Mouse (Mus musculus): Measurements from ENCODE around the gene Mreg. TPM values are rescaled to one million over a fixed set of nuclear protein-coding genes. Genes with fewer than 3 reads are reported as not detected.

Gene Mreg
- polyA plus RNA-seq, 2 experiments = 2.9 to 6.4 TPM

DNA sequence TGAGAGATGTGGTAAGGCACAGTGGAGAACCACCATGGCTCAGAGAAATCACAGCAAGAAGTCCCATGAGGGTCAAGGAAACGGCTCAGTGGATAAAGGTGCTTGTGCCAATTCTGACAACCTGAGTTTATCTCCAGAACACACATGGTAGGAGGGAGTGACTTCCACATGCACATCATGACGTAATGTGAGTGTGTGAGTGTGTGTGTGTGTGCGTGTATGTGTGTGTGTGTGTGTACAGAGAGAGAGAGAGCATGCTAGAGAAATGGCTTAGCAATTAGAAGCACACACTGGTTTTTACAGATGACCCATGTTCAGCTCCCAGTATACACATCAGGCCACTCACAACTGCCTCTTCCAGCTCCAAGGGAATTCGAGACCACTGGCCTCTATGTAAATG is 3.1 kb upstream of the Mreg start:
- no peak overlapping the region for H3K4me2 ChIP-seq (ENCODE audit: low read depth)
- no peaks in the 10 kb centered on the region for H3K9me3 ChIP-seq (ENCODE audit: control insufficient read depth, low read length)
- no peak for TF ChIP-seq EP300 (IDR thresholded peaks at IDR 0.05; ENCODE audit: low read depth)
- TF ChIP-seq CTCF (IDR thresholded peaks at IDR 0.05; ENCODE audit: low read depth) = no peak
- H3K36me3 ChIP-seq (replicated peaks; ENCODE audit: control insufficient read depth, insufficient read depth, low read depth) = no peaks in the 10 kb centered on the region
- H3K27ac ChIP-seq = no peak overlapping the region
- 0 out of 2 replicates have a peak, but pooled peaks have one; percentile 19 for ATAC-seq (ENCODE audit: insufficient read depth)
- DNase-seq (ENCODE audit: low read depth in 3 of 3, low spot score in 3 of 3) = no peak
- peaks cover 0 to 8% of the 10 kb centered on the region in 2 experiments; a peak in 1 of 4 replicates for H3K4me1 ChIP-seq (replicated peaks; ENCODE audit: control insufficient read depth in 2 of 2, insufficient read depth in 2 of 2, low read length in 1 of 2)
- H3K4me3 ChIP-seq (ENCODE audit: insufficient read depth in 1 of 2, low read depth in 2 of 2, low read length in 2 of 2) = no peak overlapping the region
- peaks cover 23% of the 10 kb centered on the region for H3K27me3 ChIP-seq (ENCODE audit: control insufficient read depth, insufficient read depth, low read length)
- H3K9ac ChIP-seq (replicated peaks) = no peak overlapping the region
- WGBS (ENCODE audit: insufficient replicate concordance) = 39% methylated on average over 4 of the region's 4 CpGs

DNA sequence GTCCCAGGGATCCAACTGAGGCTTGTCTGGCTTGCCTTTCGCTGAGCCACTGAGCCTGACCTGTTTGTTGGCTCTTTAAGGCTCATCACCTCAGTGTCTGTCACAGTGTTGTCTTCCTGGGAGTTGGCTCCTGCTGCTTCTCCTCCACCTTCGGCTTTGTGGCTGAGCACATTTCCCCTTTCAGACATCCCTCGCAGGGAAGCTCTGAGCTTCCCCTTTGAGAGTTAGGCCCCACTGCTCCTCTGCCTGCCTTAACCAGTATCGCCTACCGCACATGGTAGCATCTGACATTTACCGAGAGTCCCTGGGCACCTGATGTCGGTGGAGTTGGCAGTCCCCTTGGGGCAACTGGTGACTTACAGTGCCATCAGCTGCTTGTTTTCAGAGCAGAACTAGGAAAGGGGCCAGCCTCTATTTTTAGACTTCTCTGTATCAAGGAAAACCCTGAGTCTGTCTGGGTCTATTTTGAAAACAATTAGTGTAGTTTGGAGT is 2.4 kb upstream of the Mreg start:
- ATAC-seq (ENCODE audit: insufficient read depth) (no peak), DNase-seq (ENCODE audit: low read depth in 3 of 3, low spot score in 3 of 3) (no peak)
- Histone ChIP-seq H3K27me3 (ENCODE audit: control insufficient read depth, insufficient read depth, low read length) (peaks cover 23% of the 10 kb centered on the region), H3K4me3 (ENCODE audit: insufficient read depth in 1 of 2, low read depth in 2 of 2, low read length in 2 of 2) (no peak overlapping the region), H3K36me3 (replicated peaks; ENCODE audit: control insufficient read depth, insufficient read depth, low read depth) (no peaks in the 10 kb centered on the region), H3K4me2 (ENCODE audit: low read depth) (no peak overlapping the region), H3K27ac (no peak overlapping the region), H3K4me1 (replicated peaks; ENCODE audit: control insufficient read depth in 2 of 2, insufficient read depth in 2 of 2, low read length in 1 of 2) (peaks cover 0 to 8% of the 10 kb centered on the region in 2 experiments; a peak in 2 of 4 replicates), H3K9ac (replicated peaks) (no peak overlapping the region), H3K9me3 (ENCODE audit: control insufficient read depth, low read length) (no peaks in the 10 kb centered on the region)
- no peak for TF ChIP-seq EP300 (IDR thresholded peaks at IDR 0.05; ENCODE audit: low read depth)
- no peak for TF ChIP-seq CTCF (IDR thresholded peaks at IDR 0.05; ENCODE audit: low read depth)
- WGBS (ENCODE audit: insufficient replicate concordance) = 21% methylated on average over 7 of the region's 7 CpGs

DNA sequence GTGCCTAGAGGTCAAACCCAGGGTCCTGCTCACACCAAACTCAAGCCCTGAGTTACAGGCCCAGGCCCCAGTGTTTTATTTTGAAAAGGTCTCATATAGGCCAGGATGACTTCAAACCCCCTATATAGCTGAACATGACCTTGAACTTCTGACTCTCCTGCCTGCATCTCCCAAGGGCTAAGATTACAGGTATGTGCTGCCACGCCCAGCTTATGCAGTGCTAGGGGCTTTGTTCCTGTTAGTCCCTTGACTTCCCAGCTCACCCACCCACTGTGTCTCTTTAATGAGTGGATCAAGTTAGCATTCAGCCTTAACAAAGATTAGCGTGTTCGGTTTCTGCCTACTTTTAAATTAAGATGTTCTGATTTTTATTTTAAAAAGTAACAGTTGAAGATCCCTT is 1.8 kb upstream of the Mreg start:
- Histone ChIP-seq H3K9me3 (ENCODE audit: control insufficient read depth, low read length) (no peaks in the 10 kb centered on the region), H3K9ac (replicated peaks) (no peak overlapping the region), H3K36me3 (replicated peaks; ENCODE audit: control insufficient read depth, insufficient read depth, low read depth) (no peaks in the 10 kb centered on the region), H3K4me1 (replicated peaks; ENCODE audit: control insufficient read depth in 2 of 2, insufficient read depth in 2 of 2, low read length in 1 of 2) (peaks cover 0 to 8% of the 10 kb centered on the region in 2 experiments; a peak in 2 of 4 replicates), H3K27ac (no peak overlapping the region), H3K27me3 (ENCODE audit: control insufficient read depth, insufficient read depth, low read length) (peaks cover 23% of the 10 kb centered on the region), H3K4me3 (ENCODE audit: insufficient read depth in 1 of 2, low read depth in 2 of 2, low read length in 2 of 2) (no peak overlapping the region), H3K4me2 (ENCODE audit: low read depth) (no peak overlapping the region)
- DNase-seq (ENCODE audit: low read depth in 3 of 3, low spot score in 3 of 3) = no peak
- ATAC-seq (ENCODE audit: insufficient read depth) = no peak
- no peak for TF ChIP-seq EP300 (IDR thresholded peaks at IDR 0.05; ENCODE audit: low read depth)
- 80% methylated on average over 3 of the region's 3 CpGs for WGBS (ENCODE audit: insufficient replicate concordance)

DNA sequence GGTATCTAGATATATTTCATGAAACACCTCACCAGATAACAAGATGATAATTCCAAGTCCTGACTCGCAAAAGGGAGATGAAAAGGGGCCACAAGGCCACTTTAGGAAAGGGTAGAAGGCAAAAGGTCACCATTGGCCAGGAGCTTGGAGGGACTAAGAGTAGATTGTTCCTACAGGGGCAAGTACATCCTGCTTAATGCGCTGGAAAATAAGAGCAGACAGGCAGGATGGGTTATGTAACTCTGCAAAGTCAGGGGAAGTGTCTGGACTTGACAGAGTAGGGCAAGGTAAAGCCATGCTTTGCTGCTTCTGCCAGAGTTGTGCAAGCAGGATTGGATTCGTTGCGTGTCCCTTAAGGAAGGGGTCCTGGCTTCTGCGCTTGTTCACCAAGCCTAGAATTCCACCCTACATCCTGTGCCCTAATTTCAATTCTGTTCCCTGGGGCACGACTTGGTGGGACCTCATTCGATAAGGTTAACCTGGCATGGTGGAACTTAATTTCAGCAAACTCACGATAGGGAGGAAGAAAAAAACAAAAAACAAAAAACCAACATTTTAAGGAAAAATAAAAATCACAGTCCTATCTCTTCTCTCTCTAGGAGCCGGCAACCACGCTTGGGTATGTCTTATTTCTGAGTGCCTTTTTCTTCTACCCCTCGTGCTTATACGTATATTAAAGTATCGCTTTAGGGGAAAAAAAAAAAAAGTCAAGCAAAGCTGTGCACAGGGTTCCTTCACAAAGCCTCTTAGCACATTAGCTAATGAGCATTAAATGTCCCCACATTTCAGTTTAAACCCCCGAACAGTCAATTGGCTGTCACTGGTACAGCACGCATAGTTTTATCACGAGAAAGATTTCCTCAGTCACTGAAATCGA is 1.1 kb downstream of the Mreg start:
- 21% methylated on average over 17 of the region's 17 CpGs for WGBS (ENCODE audit: insufficient replicate concordance)
- H3K9ac ChIP-seq (replicated peaks) = 0 out of 2 replicates have a peak overlapping the region, but pooled peaks have one; percentile 13
- no peak overlapping the region for H3K27ac ChIP-seq

DNA sequence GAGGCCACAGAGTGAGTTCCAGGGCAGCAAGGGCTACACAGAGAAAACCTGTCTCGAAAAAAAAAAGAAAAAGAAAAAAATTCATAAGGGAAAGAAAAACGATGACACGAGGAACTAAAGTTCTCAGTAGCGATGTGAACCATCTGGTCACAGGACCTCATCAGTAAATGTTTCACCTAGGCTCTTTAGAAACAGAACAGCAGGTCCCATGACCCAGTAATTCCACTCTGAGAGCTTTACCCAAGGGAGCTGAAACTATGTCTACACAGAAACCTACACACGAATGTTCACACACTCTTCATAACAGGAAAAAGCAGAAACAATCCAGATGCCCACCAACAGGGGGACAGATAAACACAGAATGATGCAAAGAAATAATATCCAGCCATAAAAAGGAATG is 4.0 kb downstream of the Mreg start:
- no peak for ATAC-seq (ENCODE audit: insufficient read depth)
- 67% methylated on average over 5 of the region's 5 CpGs for WGBS (ENCODE audit: insufficient replicate concordance)
- H3K9ac ChIP-seq (replicated peaks) = no peak overlapping the region

More for the DNA sequence above, 1.1 kb downstream of the Mreg start:
- H3K36me3 ChIP-seq (replicated peaks; ENCODE audit: control insufficient read depth, insufficient read depth, low read depth) = no peaks in the 10 kb centered on the region
- H3K9me3 ChIP-seq (ENCODE audit: control insufficient read depth, low read length) = no peaks in the 10 kb centered on the region
- TF ChIP-seq EP300 (IDR thresholded peaks at IDR 0.05; ENCODE audit: low read depth) (no peak), CTCF (IDR thresholded peaks at IDR 0.05; ENCODE audit: low read depth) (no peak)
- H3K27me3 ChIP-seq (ENCODE audit: control insufficient read depth, insufficient read depth, low read length) = peaks cover 23% of the 10 kb centered on the region
- peak overlapping the region; percentile 35 to 50 for H3K4me3 ChIP-seq (ENCODE audit: insufficient read depth in 1 of 2, low read depth in 2 of 2, low read length in 2 of 2)
- H3K4me1 ChIP-seq (replicated peaks; ENCODE audit: control insufficient read depth in 2 of 2, insufficient read depth in 2 of 2, low read length in 1 of 2) = peaks cover 0 to 6% of the 10 kb centered on the region in 2 experiments; a peak in 2 of 4 replicates
- ATAC-seq (ENCODE audit: insufficient read depth) (no peak), DNase-seq (ENCODE audit: low read depth in 3 of 3, low spot score in 3 of 3) (no peak)
- peak overlapping the region; percentile 61 for H3K4me2 ChIP-seq (ENCODE audit: low read depth)

More for the DNA sequence above, 4.0 kb downstream of the Mreg start:
- H3K9me3 ChIP-seq (ENCODE audit: control insufficient read depth, low read length) = no peaks in the 10 kb centered on the region
- H3K36me3 ChIP-seq (replicated peaks; ENCODE audit: control insufficient read depth, insufficient read depth, low read depth) = no peaks in the 10 kb centered on the region
- no peak for TF ChIP-seq EP300 (IDR thresholded peaks at IDR 0.05; ENCODE audit: low read depth)
- no peak for TF ChIP-seq CTCF (IDR thresholded peaks at IDR 0.05; ENCODE audit: low read depth)
- peaks cover 23% of the 10 kb centered on the region for H3K27me3 ChIP-seq (ENCODE audit: control insufficient read depth, insufficient read depth, low read length)
- DNase-seq (ENCODE audit: low read depth in 3 of 3, low spot score in 3 of 3) = no peak
- H3K4me2 ChIP-seq (ENCODE audit: low read depth) = no peak overlapping the region
- no peak overlapping the region for H3K4me3 ChIP-seq (ENCODE audit: insufficient read depth in 1 of 2, low read depth in 2 of 2, low read length in 2 of 2)
- no peak overlapping the region for H3K27ac ChIP-seq
- H3K4me1 ChIP-seq (replicated peaks; ENCODE audit: control insufficient read depth in 2 of 2, insufficient read depth in 2 of 2, low read length in 1 of 2) = no peaks in the 10 kb centered on the region; a peak in 2 of 4 replicates
